Mouse (Mus musculus) layer of hippocampus, postnatal 36 days (tissue): ENCODE results near the gene Ficd. TPM values are rescaled to one million over a fixed set of nuclear protein-coding genes. Genes with fewer than 3 reads are reported as not detected.
A peak's percentile ranks its signal among the peaks of the same experiment; 100 is the strongest.

ENCODE experiments used
- DNase-seq, 2 experiments: peaks; one replicate each; pipeline ENCODE4 v3.0.0; 2022
- total RNA-seq, 2 experiments: library from RNA; stranded (reverse); gene quantifications; 2 replicates each; pipeline ENCODE4 v1.2.3; 2021

The Ficd gene
- total RNA-seq, 2 experiments from 2014 or later: 11.8 to 12.6 TPM

DNA sequence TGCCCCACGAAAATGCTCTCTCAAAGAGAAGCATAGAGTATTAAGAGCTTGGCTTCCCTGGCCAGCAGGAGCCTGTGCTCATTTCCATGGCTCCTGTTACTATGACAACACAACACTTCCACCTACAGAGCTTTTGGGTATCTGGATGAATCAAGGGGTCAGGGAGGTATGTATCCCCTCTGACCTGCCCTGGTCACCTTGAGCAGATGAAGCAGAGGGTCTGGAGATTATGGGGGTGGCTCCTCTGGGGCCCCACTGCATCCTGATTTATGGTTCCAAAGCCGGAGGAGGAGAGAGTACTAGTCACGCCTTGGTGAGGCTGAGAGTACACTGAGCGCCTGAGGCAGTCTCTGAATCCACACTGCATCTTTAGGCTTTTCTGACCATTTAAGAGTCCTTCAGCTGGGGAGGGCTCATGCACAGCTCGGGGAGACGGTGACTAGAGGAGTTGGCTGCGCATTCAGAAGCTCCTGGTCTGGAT is 4.9 kb upstream of the Ficd start:
- DNase-seq: peak in 1 of 2 experiments; percentile 34

DNA sequence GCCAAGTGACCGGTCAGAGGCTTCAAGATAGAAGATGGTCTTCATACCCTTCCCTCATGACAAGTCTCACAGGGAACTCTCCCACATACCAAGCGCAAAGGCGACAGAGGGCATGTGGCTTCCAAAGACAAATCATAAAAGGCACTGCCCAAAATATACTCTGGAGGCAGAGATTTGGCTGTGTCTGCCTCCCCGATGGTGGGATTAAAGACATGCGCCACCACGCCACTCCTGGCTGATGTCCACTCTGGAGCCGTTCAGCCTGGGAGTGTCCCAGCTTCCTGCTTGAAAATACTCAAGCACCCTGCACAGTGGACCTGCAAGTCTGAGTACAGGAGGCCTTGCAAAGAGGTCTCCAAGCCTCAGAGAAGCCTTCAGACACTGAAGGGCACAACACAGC is 4.4 kb upstream of the Ficd start:
- no peak for DNase-seq

DNA sequence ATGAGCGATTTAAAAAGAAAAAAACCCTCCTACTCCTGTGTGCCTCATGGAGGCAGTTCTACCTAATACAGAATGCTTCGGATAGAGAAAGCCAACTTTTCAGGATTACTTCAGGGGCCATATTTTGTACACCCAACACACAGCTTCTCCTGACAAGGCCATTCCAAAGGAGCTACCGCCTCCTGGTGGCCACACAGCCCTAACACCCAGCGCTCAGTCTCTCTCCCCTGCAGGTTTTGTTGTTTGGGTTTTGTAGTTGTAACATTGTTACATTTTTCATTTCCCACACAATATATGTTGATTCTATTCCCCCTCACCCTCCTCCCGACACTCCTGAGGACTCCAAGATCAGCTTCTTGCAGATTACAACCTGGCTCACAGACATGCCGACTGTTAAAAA is 3.4 kb upstream of the Ficd start:
- DNase-seq: peak in 1 of 2 experiments; percentile 45

DNA sequence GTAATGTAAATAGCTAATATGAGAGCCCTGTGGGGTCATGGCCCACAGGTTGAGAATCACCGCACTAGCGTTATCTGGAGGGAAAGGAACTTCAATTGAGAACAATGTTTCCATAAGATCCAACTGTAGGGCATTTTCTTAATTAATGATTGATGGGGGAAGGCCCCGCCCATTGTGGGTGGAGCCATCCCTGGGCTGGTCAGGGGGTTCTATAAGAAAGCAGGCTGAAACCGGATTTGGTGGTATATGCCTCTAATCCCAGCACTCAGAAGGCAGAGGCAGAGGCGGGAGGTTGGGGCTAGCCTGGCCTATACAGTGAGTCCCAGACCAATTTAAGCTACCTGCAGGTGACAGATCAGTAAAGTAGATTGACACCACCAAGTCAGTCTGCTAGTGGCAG is 1.2 kb upstream of the Ficd start:
- no peak for DNase-seq

- DNase-seq: no peak
Observed at GRCm38 (mm10) chr5:113735023-113735344, 619 bp upstream of the Ficd start.

DNA sequence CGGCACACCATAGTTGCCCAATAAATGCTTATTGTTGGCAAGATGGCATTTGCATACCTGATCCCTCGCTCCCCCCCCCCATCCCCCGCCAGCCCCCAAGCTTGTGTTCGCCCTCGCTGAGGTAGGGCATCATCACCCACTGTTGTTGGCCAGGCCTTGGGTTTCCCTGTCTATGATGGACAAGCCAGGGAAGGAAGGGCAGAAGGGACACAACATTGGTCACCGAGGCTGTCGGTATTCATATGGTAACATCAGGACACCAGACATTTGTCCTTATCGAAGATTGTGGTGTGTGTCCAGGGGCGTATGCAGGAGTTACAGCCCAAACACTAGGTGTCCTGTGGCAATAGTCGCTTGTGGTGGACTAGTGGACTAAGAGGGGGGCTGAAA is 505 bp downstream of the Ficd start:
- no peak for DNase-seq

DNA sequence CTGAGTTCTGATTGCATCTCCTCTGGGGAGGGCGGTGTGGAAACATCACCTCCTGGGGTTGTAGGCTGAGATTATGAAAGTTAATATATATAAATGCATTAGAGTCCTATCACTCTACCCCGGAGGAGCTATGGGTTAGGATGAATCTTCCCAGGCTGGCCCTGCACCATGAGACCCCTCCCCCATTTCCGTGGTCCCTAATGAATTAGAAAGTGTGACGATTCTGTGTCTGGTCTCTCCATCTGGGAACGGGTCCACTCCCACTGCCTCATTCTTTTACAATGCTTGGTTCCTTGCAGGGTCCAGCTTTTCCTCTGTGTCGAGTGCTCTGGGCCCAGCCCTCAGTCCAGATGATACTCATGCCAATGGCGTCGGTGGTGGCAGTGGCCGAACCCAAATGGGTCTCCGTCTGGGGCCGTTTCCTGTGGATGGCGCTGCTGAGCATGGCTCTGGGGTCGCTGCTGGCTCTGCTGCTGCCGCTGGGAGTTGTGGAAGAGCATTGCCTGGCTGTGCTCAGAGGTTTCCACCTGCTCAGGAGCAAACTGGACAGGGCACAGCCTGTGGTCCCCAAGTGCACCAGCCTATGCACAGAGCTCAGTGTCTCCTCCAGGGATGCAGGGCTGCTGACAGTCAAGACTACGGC is 1.0 kb downstream of the Ficd start:
- DNase-seq: no peak

DNA sequence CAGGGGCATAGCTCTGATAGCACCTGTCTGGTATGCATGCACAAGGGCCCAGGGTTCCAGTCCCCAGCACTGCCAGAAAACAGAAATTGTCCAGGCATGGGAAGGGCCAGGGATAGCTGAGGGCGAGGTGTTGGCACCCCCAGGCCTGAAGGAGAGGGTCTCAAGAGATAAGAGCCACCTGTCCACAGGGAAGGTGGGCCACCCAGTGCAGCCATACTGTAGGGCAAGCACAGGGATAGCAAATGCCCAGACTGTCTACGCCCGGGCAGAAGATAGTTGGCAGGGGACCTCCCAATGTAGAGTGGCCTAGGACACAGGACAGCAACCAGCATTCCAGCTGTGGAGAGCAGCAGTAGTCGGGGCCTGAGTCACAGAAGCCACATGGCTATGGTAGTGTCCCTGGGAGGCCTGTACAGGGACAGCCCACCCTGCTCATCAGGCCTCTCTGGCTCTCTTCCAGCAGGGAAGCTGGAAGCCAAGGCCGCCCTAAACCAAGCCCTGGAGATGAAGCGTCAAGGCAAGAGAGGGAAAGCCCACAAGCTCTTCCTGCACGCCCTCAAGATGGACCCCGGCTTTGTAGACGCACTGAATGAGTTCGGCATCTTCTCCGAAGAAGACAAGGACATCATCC is 2.1 kb downstream of the Ficd start:
- no peak for DNase-seq

DNA sequence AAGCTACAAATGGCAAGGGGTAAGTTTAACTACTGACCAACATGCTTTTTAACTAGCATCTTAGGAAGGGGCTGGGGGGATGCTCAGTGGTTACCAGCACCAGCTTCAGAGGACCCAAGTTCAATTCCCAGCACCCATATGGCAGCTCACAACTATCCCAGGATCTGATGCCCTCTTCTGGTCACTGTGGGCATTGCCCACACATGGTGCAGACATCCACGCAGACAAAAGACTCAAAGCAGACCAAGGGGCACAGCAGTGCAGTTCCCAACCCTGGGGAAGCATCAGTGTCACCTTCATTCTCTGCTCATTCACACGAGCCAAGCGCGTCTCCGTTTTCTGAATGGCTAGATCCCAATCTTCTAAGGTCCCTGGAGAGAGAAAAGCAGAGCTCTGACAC is 12.0 kb downstream of the Ficd start:
- no peak for DNase-seq

GRCm38 (mm10) chr5:113748556-113749331 is 13.1 kb downstream of the Ficd start:
- DNase-seq: no peak

- no peak for DNase-seq
Observed at GRCm38 (mm10) chr5:113751521-113752157, 16.0 kb downstream of the Ficd start.

DNA sequence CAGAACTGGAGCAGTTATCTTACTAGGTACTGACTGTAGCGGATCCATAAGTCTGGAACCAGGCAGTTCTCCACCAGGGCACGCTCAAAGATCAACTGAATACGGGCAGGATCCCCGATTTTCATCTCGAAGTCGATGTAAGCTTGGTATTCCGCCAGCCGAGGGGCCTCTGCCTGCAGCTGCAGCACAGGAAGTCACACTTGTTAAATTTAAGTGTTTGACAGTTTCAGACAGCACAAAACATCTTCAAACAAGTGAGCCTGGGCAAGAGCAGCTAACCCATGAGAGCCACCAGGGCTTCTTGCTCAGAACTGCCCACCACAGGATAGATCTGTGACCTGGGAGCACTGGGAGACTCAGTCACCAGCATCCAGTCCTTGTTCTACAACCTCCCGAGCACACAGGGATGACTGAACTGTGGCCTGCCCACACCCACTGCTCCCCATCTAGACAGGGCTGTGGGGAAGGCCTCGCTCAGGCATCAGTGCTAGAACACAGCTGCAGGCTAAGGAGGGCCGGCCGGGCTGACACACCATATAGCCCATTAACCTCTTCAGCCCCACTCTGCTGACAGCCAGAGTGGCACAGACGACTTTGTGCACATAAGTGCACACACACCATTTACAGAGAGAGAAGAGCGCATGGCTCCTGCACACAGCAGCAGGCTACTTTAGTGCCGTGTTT is 19.9 kb downstream of the Ficd start:
- DNase-seq: no peak

- no peak for DNase-seq
Observed at GRCm38 (mm10) chr5:113761585-113761984, 26.0 kb downstream of the Ficd start.

DNA sequence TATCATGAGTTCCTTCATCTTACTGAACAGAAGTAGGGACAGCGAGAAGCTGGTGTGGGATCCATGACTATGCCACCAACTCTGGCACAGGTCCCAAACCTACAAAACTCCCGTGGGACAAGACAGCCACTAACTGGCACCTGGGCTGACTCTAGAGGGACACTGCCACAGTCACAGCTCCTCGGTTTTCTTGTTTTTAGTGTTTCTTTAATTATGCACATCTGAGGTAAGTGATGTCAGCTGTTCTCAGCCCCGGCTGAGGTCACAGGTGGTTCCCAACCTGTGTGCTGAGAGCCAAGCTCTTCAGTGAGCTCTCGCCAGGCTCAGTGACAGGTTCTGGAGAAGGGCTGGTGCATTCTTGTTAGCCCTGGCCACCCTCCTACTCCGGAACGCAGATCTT is 28.8 kb downstream of the Ficd start:
- no peak for DNase-seq

- DNase-seq: peak; percentile 37 to 41
Observed at GRCm38 (mm10) chr5:113765641-113766526, 30.3 kb downstream of the Ficd start.

DNA sequence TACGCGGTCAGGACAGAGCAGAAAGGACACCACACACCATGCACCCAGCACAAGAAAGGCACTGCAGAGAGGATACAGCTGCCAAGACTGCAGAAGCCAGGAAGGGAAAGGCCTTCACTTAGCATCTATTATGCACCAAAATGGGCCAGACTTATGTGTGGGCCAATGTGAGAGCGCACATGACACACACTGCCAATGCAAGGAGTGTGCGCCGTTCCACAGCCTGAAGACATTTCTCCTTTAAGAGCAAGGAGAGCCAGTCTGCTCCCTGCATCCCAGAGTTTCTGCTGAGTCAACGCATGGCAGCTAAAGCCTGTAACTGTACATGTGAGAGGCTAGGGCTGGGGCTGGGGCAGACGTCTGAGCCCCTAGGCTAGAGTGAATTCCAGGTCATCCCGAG is 33.2 kb downstream of the Ficd start:
- no peak for DNase-seq

DNA sequence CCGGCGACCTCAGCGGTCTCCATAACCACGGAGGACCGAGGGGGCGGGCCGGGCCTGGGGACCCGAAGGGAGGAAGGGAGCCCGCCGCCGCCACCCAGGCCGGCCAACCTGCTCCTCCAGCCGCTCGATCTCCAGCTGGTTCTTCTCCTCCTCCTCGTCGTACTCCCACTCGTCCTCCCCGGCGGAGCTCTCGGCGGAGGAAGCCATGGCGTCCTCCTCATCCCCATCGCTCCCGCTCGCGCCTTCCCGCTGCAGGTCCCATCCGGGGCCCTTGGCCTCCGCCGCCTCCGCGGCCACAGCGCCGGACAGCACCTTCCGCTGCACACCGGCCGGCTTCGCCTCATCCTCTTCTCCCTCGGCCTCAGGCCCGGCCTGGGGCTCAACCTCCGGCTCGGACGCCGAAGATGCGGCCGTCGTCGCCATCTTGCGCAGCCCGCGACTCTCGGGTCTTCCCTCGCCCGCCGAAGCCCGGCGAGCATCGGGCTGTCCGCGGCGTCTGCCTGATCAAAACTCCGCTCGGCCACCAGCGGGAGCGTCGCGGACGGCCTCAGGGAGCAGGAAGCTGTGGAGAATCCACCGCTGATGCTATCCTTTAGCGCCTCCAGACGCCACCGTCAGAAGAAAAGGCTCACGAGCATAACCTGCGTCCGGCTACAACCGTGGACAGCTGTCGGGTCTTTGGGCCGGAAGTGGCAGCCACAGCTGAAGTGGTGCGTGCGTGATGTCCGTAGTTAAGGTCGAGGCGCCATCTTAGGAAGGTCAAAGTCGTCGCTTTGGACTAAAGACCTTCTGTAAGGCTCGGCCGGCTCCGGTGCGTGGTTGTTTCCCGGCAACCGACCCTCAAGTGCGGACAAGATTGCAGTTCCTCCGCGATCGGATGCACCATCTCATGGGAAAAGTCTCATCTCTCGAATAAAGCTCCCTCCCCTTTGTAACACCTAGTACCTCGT is 35.9 kb downstream of the Ficd start:
- peak; percentile 88 to 89 for DNase-seq

DNA sequence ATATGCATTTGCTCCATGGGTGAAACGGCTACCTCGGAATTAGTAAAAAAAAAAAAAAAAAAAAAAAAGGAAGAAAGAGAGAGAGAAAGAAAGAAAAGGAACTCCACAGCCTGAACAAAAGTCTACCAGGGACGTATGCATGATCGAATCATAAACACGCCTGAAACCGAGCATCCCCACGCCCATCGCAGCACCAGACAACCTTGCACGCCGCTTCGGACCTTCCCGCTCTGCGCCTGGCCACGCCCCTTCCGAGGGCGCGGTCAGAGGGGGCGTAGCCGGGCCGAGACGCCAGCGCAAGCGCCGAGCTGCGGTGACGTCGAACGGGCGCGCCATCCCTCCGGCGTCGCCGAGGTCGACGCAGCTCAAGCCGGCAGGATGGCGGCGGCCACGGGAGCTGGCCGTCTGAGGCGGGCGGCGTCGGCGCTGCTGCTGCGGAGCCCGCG is 36.9 kb downstream of the Ficd start, which contains the start of the genes Sart3 and Iscu:
TSS of gene Sart3 (minus strand) at position 61 of the 446 bp plus-strand sequence.
TSS of gene Iscu (plus strand) at position 299 of the 446 bp plus-strand sequence.
- DNase-seq: peak; percentile 92 to 93

DNA sequence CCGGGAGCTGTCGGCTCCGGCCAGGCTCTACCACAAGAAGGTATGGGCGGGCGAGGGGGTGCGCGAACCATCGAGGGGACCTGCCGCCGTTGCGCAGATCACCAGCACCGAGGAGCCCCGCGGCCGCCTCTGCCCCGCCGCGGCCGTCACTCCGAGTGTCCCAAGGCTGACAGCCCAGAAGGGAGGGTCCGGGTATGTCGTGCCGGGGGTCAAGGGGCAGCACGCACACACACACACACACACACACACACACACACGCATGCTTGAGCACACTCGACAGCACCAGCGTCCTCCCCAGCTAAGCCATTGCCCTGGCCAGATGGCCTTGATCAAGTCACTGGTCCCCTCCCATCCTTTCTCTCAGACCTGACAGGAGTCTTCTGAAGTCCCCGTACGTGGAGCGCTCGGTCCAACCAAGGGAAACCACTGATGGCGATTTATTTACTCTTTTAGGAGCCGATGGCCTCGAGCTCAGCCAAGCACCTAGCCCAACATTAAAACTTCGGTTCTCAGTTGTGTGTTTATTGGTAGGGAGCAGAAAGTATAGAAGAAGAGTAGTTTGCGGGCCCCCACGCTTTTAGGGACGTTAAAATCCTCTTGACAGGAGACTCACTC is 37.4 kb downstream of the Ficd start:
- no peak for DNase-seq

- DNase-seq: peak; percentile 83 to 86
Observed at GRCm38 (mm10) chr5:113773664-113774063, 38.1 kb downstream of the Ficd start.
